Mouse (Mus musculus): Measurements from ENCODE around the gene D430019H16Rik. TPM values are rescaled to one million over a fixed set of nuclear protein-coding genes. Genes with fewer than 3 reads are reported as not detected.

The D430019H16Rik gene
- polyA plus RNA-seq, 1 experiment from 2014 or later: 0.84 TPM

DNA sequence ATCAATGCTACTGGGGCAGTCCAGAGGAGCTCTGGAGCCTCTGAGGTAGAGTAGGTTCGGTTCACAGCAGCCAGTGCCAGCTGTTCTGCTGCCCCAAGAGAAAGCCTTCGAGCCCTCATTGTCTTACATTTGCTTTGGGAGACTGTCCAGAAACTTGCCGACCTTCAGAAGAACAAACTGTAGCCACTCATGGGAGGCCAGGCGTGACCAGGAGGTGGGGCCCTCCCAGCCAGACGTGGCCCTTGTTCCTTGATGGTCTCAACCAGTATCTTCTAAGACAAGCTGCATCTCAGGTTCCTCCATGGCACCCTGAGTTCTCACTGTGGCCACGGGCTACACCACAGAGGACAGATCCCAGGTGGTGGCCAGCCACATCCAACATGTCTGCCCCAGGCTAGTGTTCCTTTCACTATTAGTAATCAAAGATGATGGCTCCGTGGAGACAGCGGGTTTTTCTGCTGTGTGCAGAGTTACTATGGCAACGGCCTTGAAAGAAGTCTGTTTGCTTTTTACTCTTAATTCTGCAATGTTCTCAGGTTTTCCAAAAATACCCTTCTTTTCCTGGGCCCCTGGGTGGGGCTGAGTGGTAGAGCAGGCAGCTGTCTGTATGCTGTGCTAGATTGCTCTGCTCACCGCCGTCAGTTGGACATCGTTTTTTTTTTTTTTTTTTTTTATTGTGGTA lies 21.7 kb downstream of the D430019H16Rik start:
- Histone ChIP-seq H3K27ac (ENCODE audit: low read length) (no peak overlapping the region), H3K4me1 (ENCODE audit: control insufficient read depth, insufficient read depth, low read length) (no peaks in the 10 kb centered on the region), H3K9me3 (ENCODE audit: control insufficient read depth, low read length) (no peaks in the 10 kb centered on the region), H3K4me3 (ENCODE audit: low read length) (no peak overlapping the region), H3K9ac (ENCODE audit: low read depth, low read length) (no peak overlapping the region), H3K27me3 (replicated peaks; ENCODE audit: control insufficient read depth, insufficient read depth, low read length) (no peaks in the 10 kb centered on the region), H3K4me2 (ENCODE audit: low read depth, low read length) (no peak overlapping the region), H3K36me3 (ENCODE audit: control insufficient read depth, insufficient read depth, low read length) (no peaks in the 10 kb centered on the region)
- no peak for ATAC-seq
- WGBS: 61% methylated on average over 12 of the region's 12 CpGs

DNA sequence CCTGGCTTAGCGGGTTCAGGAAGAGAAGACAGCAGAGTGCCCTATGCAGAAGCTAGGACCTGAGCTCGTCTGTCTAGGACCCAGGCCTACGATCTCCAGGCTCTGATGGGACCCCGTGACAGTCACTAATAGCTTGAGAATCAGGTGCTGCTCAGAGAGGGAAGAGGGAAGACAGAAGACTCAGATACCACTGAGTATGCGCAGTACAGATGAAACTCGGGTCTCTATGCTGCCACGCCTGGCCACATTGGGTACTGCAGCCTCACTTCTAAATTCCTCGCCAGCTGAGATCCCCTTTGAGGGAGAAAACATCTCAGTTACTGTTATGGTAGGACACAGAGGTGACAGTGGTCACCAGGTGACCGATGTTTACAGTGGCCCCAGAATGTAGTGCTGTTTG lies 22.8 kb downstream of the D430019H16Rik start:
- ATAC-seq: no peak
- no peak overlapping the region for H3K4me2 ChIP-seq (ENCODE audit: low read depth, low read length)
- H3K27me3 ChIP-seq (replicated peaks; ENCODE audit: control insufficient read depth, insufficient read depth, low read length): no peaks in the 10 kb centered on the region
- H3K4me3 ChIP-seq (ENCODE audit: low read length): no peak overlapping the region
- no peaks in the 10 kb centered on the region for H3K9me3 ChIP-seq (ENCODE audit: control insufficient read depth, low read length)
- no peaks in the 10 kb centered on the region for H3K36me3 ChIP-seq (ENCODE audit: control insufficient read depth, insufficient read depth, low read length)
- 45% methylated on average over 9 of the region's 9 CpGs for WGBS
- H3K4me1 ChIP-seq (ENCODE audit: control insufficient read depth, insufficient read depth, low read length): no peaks in the 10 kb centered on the region
- H3K9ac ChIP-seq (ENCODE audit: low read depth, low read length): no peak overlapping the region
- no peak overlapping the region for H3K27ac ChIP-seq (ENCODE audit: low read length)

GRCm38 (mm10) chr12:105476993-105477392 lies 23.3 kb downstream of the D430019H16Rik start:
- H3K4me1 ChIP-seq (ENCODE audit: control insufficient read depth, insufficient read depth, low read length): no peaks in the 10 kb centered on the region
- no peak overlapping the region for H3K9ac ChIP-seq (ENCODE audit: low read depth, low read length)
- 64% methylated on average over 9 of the region's 9 CpGs for WGBS
- H3K4me2 ChIP-seq (ENCODE audit: low read depth, low read length): no peak overlapping the region
- ATAC-seq: no peak
- no peak overlapping the region for H3K27ac ChIP-seq (ENCODE audit: low read length)
- no peak overlapping the region for H3K4me3 ChIP-seq (ENCODE audit: low read length)
- H3K9me3 ChIP-seq (ENCODE audit: control insufficient read depth, low read length): no peaks in the 10 kb centered on the region
- no peaks in the 10 kb centered on the region for H3K36me3 ChIP-seq (ENCODE audit: control insufficient read depth, insufficient read depth, low read length)
- H3K27me3 ChIP-seq (replicated peaks; ENCODE audit: control insufficient read depth, insufficient read depth, low read length): no peaks in the 10 kb centered on the region

DNA sequence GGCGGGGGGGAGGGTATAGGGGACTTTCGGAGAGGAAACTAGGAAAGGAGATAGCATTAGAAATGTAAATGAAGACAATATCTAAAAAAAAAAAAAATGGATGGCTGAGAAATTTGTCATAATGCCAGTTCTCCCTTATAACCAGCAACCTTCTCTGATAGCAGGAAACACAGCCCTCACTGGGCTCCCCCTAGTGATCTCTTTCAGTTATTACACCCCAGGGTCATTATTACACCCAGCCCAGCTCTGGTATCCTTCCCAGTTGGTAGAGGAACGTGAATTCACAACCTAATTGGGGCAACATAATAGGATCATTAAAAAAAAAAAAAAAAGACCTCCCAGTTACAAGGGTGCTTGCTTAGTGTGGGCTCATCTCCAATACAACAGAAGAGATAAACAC lies 29.8 kb downstream of the D430019H16Rik start:
- Histone ChIP-seq H3K27me3 (replicated peaks; ENCODE audit: control insufficient read depth, insufficient read depth, low read length) (no peaks in the 10 kb centered on the region), H3K4me2 (ENCODE audit: low read depth, low read length) (no peak overlapping the region), H3K9ac (ENCODE audit: low read depth, low read length) (no peak overlapping the region), H3K4me1 (ENCODE audit: control insufficient read depth, insufficient read depth, low read length) (no peaks in the 10 kb centered on the region), H3K36me3 (ENCODE audit: control insufficient read depth, insufficient read depth, low read length) (no peaks in the 10 kb centered on the region), H3K4me3 (ENCODE audit: low read length) (no peak overlapping the region), H3K9me3 (ENCODE audit: control insufficient read depth, low read length) (no peaks in the 10 kb centered on the region), H3K27ac (ENCODE audit: low read length) (no peak overlapping the region)
- ATAC-seq: no peak
- 52% methylated on average over 3 of the region's 3 CpGs for WGBS

DNA sequence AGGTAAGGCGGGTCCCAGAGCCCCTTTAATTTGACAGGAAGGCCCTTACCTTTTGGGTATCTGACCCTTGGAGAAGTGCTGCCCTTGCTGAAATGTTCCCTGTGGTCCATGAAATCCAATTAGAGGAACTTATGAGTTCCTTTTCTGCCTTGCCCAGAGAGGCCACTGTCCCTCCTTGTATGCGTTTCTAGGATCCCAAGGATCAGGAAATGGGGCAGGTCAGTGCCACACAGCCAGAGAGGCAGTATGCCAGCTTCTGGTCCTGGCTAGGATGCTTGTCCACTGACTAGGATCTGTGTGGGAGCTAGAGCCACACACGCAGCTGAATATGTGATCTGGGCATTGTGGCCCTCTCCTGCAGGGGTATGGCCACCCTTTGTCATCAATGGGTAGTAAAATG lies 36.6 kb downstream of the D430019H16Rik start:
- Histone ChIP-seq H3K9ac (ENCODE audit: low read depth, low read length) (no peak overlapping the region), H3K9me3 (ENCODE audit: control insufficient read depth, low read length) (no peaks in the 10 kb centered on the region), H3K4me1 (ENCODE audit: control insufficient read depth, insufficient read depth, low read length) (no peaks in the 10 kb centered on the region), H3K36me3 (ENCODE audit: control insufficient read depth, insufficient read depth, low read length) (no peaks in the 10 kb centered on the region), H3K4me3 (ENCODE audit: low read length) (no peak overlapping the region), H3K4me2 (ENCODE audit: low read depth, low read length) (no peak overlapping the region), H3K27ac (ENCODE audit: low read length) (no peak overlapping the region), H3K27me3 (replicated peaks; ENCODE audit: control insufficient read depth, insufficient read depth, low read length) (no peaks in the 10 kb centered on the region)
- WGBS: 86% methylated on average over 3 of the region's 3 CpGs
- no peak for ATAC-seq

DNA sequence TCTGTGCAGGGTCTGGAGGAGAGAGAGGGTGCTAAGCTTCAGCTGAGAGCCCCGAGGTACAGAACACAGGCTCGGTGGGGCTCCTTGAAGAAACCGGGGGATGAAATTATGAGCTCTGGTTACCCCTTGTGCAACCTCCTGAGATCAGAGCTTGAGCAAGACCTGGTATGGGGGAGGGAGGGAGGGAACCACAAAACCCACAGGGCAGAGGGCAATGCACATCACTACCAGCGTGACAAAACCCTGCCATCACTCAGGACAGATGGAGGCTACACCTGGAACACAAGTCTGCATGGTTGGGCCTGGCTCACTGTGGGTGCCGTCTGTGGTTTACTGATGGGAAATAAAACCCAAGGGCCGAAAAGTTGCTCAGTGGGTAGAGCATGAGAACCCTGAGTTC lies 37.1 kb downstream of the D430019H16Rik start:
- H3K4me1 ChIP-seq (ENCODE audit: control insufficient read depth, insufficient read depth, low read length): no peaks in the 10 kb centered on the region
- no peaks in the 10 kb centered on the region for H3K36me3 ChIP-seq (ENCODE audit: control insufficient read depth, insufficient read depth, low read length)
- WGBS: 83% methylated on average over 6 of the region's 6 CpGs
- H3K4me3 ChIP-seq (ENCODE audit: low read length): no peak overlapping the region
- H3K9ac ChIP-seq (ENCODE audit: low read depth, low read length): no peak overlapping the region
- H3K4me2 ChIP-seq (ENCODE audit: low read depth, low read length): no peak overlapping the region
- no peaks in the 10 kb centered on the region for H3K9me3 ChIP-seq (ENCODE audit: control insufficient read depth, low read length)
- no peak for ATAC-seq
- no peak overlapping the region for H3K27ac ChIP-seq (ENCODE audit: low read length)
- H3K27me3 ChIP-seq (replicated peaks; ENCODE audit: control insufficient read depth, insufficient read depth, low read length): no peaks in the 10 kb centered on the region

DNA sequence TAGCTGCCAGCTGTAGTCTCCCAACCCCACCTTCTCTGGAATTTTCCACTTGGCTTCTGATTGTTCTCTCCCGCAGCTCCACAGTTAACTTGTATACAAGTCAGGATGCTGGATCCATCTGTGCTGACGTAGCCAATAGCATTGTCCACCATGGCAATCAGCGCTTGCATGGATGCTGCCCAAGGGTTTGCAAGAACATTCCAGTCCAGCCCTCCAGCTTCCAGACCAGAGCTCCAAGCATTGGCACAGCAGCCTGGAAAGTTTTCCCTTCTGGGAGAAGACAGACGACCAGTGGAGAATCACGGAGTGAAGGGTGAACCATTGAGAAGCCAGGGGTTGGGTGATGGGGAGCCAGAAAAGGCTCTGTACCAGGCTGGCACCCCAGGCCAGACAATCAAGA lies 41.1 kb downstream of the D430019H16Rik start:
- no peak overlapping the region for H3K4me3 ChIP-seq (ENCODE audit: low read length)
- H3K36me3 ChIP-seq (ENCODE audit: control insufficient read depth, insufficient read depth, low read length): no peaks in the 10 kb centered on the region
- H3K27me3 ChIP-seq (replicated peaks; ENCODE audit: control insufficient read depth, insufficient read depth, low read length): no peaks in the 10 kb centered on the region
- H3K27ac ChIP-seq (ENCODE audit: low read length): no peak overlapping the region
- H3K4me2 ChIP-seq (ENCODE audit: low read depth, low read length): no peak overlapping the region
- no peaks in the 10 kb centered on the region for H3K9me3 ChIP-seq (ENCODE audit: control insufficient read depth, low read length)
- H3K4me1 ChIP-seq (ENCODE audit: control insufficient read depth, insufficient read depth, low read length): no peaks in the 10 kb centered on the region
- WGBS: 72% methylated on average over 5 of the region's 5 CpGs
- H3K9ac ChIP-seq (ENCODE audit: low read depth, low read length): no peak overlapping the region
- ATAC-seq: no peak

GRCm38 (mm10) chr12:105497894-105498293 lies 44.2 kb downstream of the D430019H16Rik start:
- Histone ChIP-seq H3K27ac (ENCODE audit: low read length) (no peak overlapping the region), H3K4me1 (ENCODE audit: control insufficient read depth, insufficient read depth, low read length) (peaks cover 3% of the 10 kb centered on the region; the same call in 1 of the 2 replicates), H3K27me3 (replicated peaks; ENCODE audit: control insufficient read depth, insufficient read depth, low read length) (no peaks in the 10 kb centered on the region), H3K4me3 (ENCODE audit: low read length) (no peak overlapping the region), H3K9ac (ENCODE audit: low read depth, low read length) (no peak overlapping the region), H3K9me3 (ENCODE audit: control insufficient read depth, low read length) (no peaks in the 10 kb centered on the region), H3K4me2 (ENCODE audit: low read depth, low read length) (no peak overlapping the region), H3K36me3 (ENCODE audit: control insufficient read depth, insufficient read depth, low read length) (no peaks in the 10 kb centered on the region)
- WGBS: 14% methylated on average over 6 of the region's 6 CpGs
- peak; percentile 71 for ATAC-seq

DNA sequence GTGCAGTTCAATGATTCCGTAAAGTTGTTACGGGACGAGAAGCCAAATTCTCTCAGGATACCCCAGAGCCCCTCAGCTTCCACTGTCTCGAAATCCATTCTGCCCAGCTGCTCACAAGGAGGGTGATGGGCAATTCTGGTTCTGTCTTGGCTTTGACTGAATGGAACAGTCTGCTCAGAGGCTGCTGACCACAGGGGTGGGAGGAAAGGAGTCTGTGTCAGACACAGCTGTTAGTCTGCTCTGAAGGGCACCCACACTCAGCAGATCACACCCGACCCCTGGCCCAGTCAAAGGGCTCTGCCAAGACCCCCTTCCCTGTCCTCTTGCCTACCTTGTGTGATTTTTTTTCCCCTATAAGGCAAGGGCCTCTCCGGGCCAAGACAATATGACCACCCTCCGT lies 44.8 kb downstream of the D430019H16Rik start:
- Histone ChIP-seq H3K27ac (ENCODE audit: low read length) (no peak overlapping the region), H3K36me3 (ENCODE audit: control insufficient read depth, insufficient read depth, low read length) (no peaks in the 10 kb centered on the region), H3K4me1 (ENCODE audit: control insufficient read depth, insufficient read depth, low read length) (peaks cover 3% of the 10 kb centered on the region; the same call in 1 of the 2 replicates), H3K4me3 (ENCODE audit: low read length) (no peak overlapping the region), H3K27me3 (replicated peaks; ENCODE audit: control insufficient read depth, insufficient read depth, low read length) (no peaks in the 10 kb centered on the region), H3K9ac (ENCODE audit: low read depth, low read length) (no peak overlapping the region), H3K9me3 (ENCODE audit: control insufficient read depth, low read length) (no peaks in the 10 kb centered on the region), H3K4me2 (ENCODE audit: low read depth, low read length) (no peak overlapping the region)
- no peak for ATAC-seq
- 76% methylated on average over 7 of the region's 7 CpGs for WGBS

- no peak for ATAC-seq
- H3K4me3 ChIP-seq (ENCODE audit: low read length): no peak overlapping the region
- 49% methylated on average over 4 of the region's 4 CpGs for WGBS
- H3K27me3 ChIP-seq (replicated peaks; ENCODE audit: control insufficient read depth, insufficient read depth, low read length): no peaks in the 10 kb centered on the region
- no peak overlapping the region for H3K4me2 ChIP-seq (ENCODE audit: low read depth, low read length)
- no peaks in the 10 kb centered on the region for H3K9me3 ChIP-seq (ENCODE audit: control insufficient read depth, low read length)
- peaks cover 3% of the 10 kb centered on the region; the same call in 1 of the 2 replicates for H3K4me1 ChIP-seq (ENCODE audit: control insufficient read depth, insufficient read depth, low read length)
- H3K36me3 ChIP-seq (ENCODE audit: control insufficient read depth, insufficient read depth, low read length): no peaks in the 10 kb centered on the region
- H3K27ac ChIP-seq (ENCODE audit: low read length): no peak overlapping the region
- no peak overlapping the region for H3K9ac ChIP-seq (ENCODE audit: low read depth, low read length)
Observed at GRCm38 (mm10) chr12:105498842-105499241, 45.2 kb downstream of the D430019H16Rik start.

All from intestine, embryonic 16.5 days (tissue).